Mouse (Mus musculus) midbrain, embryonic 16.5 days (tissue): ENCODE results near the gene Chic2. TPM values are rescaled to one million over a fixed set of nuclear protein-coding genes. Genes with fewer than 3 reads are reported as not detected.

Experiments
- ATAC-seq: fragments of 200-750 bp; cut with Nextera tagmentation; 2 replicates; pipeline ENCODE4 v1.8.0; 2017; ENCODE audit warnings: moderate TSS enrichment
- H3K27ac ChIP-seq: fragments of 300-500 bp; sonication (generic); 2 replicates; pipeline ENCODE4 v1.5.1; 2014; ENCODE audit warnings: mild to moderate bottlenecking, low read length, mixed read lengths
- H3K27me3 ChIP-seq: fragments of 300-500 bp; sonication (generic); 2 replicates; pipeline ENCODE4 v1.6.1; 2014; ENCODE audit warnings: low read depth, low read length, mixed read lengths; ENCODE audit not compliant: control insufficient read depth, insufficient read depth
- H3K36me3 ChIP-seq: fragments of 300-500 bp; sonication (generic); 2 replicates; pipeline ENCODE4 v1.6.1; 2014; ENCODE audit warnings: mild to moderate bottlenecking, low read length, moderate library complexity, mixed read lengths; ENCODE audit not compliant: control insufficient read depth, insufficient read depth
- H3K4me1 ChIP-seq: fragments of 300-500 bp; sonication (generic); 2 replicates; pipeline ENCODE4 v1.6.1; 2014; ENCODE audit warnings: mild to moderate bottlenecking, low read length, mixed read lengths; ENCODE audit not compliant: control insufficient read depth, insufficient read depth
- H3K4me2 ChIP-seq: fragments of 300-500 bp; sonication (generic); 2 replicates; pipeline ENCODE4 v1.6.1; 2014; ENCODE audit warnings: mild to moderate bottlenecking, low read length, mixed read lengths
- H3K4me3 ChIP-seq: fragments of 300-500 bp; sonication (generic); 2 replicates; pipeline ENCODE4 v1.5.1; 2014; ENCODE audit warnings: low read depth, mild to moderate bottlenecking, low read length, moderate library complexity, mixed read lengths
- H3K9ac ChIP-seq: fragments of 300-500 bp; sonication (generic); 2 replicates; pipeline ENCODE4 v1.6.1; 2014; ENCODE audit warnings: low read depth, low read length, mixed read lengths
- H3K9me3 ChIP-seq: fragments of 300-500 bp; sonication (generic); replicated peaks from 2 replicates; pipeline ENCODE4 v1.6.1; 2014; ENCODE audit warnings: mild to moderate bottlenecking, low read length, mixed read lengths; ENCODE audit not compliant: control insufficient read depth, poor library complexity, severe bottlenecking
- WGBS: fragments of 180-500 bp; shearing (Covaris S2); extraction: QIAGEN DNeasy Blood & Tissue Kit; methylation state at CpG from one replicate; pipeline ENCODE4 v1.1.7; 2014; 5-methylcytosine and 5-hydroxymethylcytosine counted together
- polyA plus RNA-seq: library from polyadenylated mRNA; unstranded; fragments of >200 nt; fragmentation: Nextera tagmentation; extraction: Ambion mirVana; gene quantifications from 2 replicates; pipeline ENCODE4 v1.2.1, GENCODE M21; 2015

Chic2 gene
- polyA plus RNA-seq, 1 experiment from 2014 or later, result 26.2 TPM

- 14% methylated on average over 7 of the region's 7 CpGs for WGBS
Measured at GRCm38 (mm10) chr5:74979586-74979985, 65.0 kb downstream of the Chic2 start.

GRCm38 (mm10) chr5:74975507-74975906, 69.1 kb downstream of the Chic2 start:
- Histone ChIP-seq H3K27ac (no peak overlapping the region), H3K9me3 (no peaks in the 10 kb centered on the region), H3K4me2 (no peak overlapping the region), H3K27me3 (peaks cover 78% of the 10 kb centered on the region), H3K9ac (no peak overlapping the region), H3K4me3 (no peak overlapping the region), H3K36me3 (no peaks in the 10 kb centered on the region), H3K4me1 (peaks cover 8% of the 10 kb centered on the region; the same call in 1 of the 2 replicates)
- ATAC-seq, result no peak
- 94% methylated on average over 7 of the region's 7 CpGs for WGBS

More at GRCm38 (mm10) chr5:74979586-74979985, 65.0 kb downstream of the Chic2 start:
- Histone ChIP-seq H3K36me3 (no peaks in the 10 kb centered on the region), H3K4me3 (no peak overlapping the region), H3K9ac (no peak overlapping the region), H3K27ac (no peak overlapping the region), H3K4me2 (0 out of 2 replicates have a peak overlapping the region, but pooled peaks have one; percentile 3), H3K27me3 (peaks cover 65% of the 10 kb centered on the region), H3K4me1 (peaks cover 11% of the 10 kb centered on the region; the same call in 1 of the 2 replicates), H3K9me3 (no peaks in the 10 kb centered on the region)
- ATAC-seq, result no peak

GRCm38 (mm10) chr5:74974726-74975411, 69.7 kb downstream of the Chic2 start:
- no peak overlapping the region for H3K4me2 ChIP-seq
- H3K9ac ChIP-seq, result no peak overlapping the region
- H3K4me1 ChIP-seq, result peaks cover 3% of the 10 kb centered on the region; the same call in 1 of the 2 replicates
- peaks cover 79% of the 10 kb centered on the region for H3K27me3 ChIP-seq
- ATAC-seq, result no peak
- H3K27ac ChIP-seq, result no peak overlapping the region
- H3K36me3 ChIP-seq, result no peaks in the 10 kb centered on the region
- 49% methylated on average over 12 of the region's 12 CpGs for WGBS
- no peak overlapping the region for H3K4me3 ChIP-seq
- no peaks in the 10 kb centered on the region for H3K9me3 ChIP-seq

DNA sequence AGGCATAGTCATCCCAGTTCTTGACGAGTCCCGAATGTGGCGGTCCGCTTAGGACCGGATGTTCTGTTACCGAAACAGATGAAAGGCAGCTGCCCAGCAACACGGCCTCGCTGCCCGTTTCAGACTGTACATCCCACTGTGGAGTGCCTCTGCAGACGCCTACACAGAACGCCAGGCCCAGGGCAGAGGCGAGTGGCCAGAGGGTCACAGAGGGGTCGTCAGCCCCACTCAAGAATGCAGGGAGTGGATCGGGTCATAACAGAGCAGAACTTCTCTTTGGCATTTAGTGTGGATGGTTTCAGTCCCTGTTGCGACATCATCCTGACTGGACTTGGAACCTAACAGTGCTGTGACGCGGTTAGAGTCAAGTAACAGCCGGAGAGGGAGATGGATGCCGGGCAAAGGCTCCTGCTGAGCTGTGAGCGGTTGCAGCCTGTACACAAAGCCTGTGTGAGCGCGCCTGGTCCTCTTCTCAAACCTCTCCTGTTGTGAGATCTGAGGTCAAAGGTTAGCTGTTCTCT, 70.5 kb downstream of the Chic2 start:
- Histone ChIP-seq H3K4me1 (no peaks in the 10 kb centered on the region), H3K4me2 (no peak overlapping the region), H3K36me3 (no peaks in the 10 kb centered on the region), H3K27ac (no peak overlapping the region), H3K9ac (no peak overlapping the region; the same call in 1 of the 2 replicates), H3K4me3 (no peak overlapping the region), H3K27me3 (peaks cover 80% of the 10 kb centered on the region), H3K9me3 (no peaks in the 10 kb centered on the region)
- 59% methylated on average over 22 of the region's 22 CpGs for WGBS
- ATAC-seq, result no peak

DNA sequence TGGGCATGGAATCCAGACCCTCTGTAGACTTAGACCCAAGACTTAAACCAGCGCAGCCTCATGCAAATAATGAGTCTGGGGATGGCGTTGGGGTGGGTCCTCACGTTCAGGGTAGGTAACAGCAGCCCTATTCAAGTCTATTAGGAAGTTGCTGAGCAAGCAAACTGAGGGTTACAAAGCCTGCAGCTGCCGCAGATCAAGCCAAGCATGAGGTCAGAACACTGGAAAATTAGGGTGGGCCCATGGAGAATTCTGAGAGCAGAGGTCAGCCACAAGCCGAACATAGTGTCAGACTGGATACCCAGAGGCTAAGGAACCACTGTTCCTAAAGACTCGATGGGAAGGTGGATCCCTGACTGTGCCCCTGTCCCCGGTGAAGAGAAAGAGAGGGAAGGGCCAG, 73.2 kb downstream of the Chic2 start:
- Histone ChIP-seq H3K4me2 (no peak overlapping the region), H3K36me3 (no peaks in the 10 kb centered on the region), H3K9ac (no peak overlapping the region), H3K9me3 (no peaks in the 10 kb centered on the region), H3K27me3 (peaks cover 58% of the 10 kb centered on the region), H3K4me1 (no peaks in the 10 kb centered on the region), H3K27ac (no peak overlapping the region), H3K4me3 (no peak overlapping the region)
- WGBS, result 73% methylated on average over 7 of the region's 7 CpGs
- ATAC-seq, result no peak

GRCm38 (mm10) chr5:74969341-74969740, 75.2 kb downstream of the Chic2 start:
- Histone ChIP-seq H3K27me3 (peaks cover 50% of the 10 kb centered on the region), H3K4me2 (no peak overlapping the region), H3K4me3 (no peak overlapping the region), H3K27ac (no peak overlapping the region), H3K9ac (no peak overlapping the region), H3K36me3 (no peaks in the 10 kb centered on the region), H3K9me3 (no peaks in the 10 kb centered on the region), H3K4me1 (no peaks in the 10 kb centered on the region)
- 91% methylated on average over 6 of the region's 6 CpGs for WGBS
- ATAC-seq, result no peak

DNA sequence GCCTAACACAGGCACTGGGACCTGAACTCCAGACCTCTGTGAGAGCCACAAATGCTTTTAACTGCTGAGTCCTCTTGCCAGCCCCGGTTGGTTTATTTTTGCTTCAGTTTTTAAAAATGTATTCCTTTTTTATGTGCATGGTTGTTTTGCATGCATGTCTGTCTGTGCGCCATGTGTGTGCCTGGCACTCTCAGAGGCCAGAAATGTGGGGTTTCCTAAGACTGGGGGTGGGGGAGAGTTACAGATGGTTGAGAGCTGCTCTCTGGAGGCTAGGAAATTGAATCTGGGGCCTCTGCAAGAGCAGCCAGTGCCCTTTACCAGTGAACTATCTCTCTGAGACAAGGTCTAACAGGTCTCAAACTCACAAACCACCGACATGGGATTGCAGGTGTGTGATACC, 76.7 kb downstream of the Chic2 start:
- H3K27me3 ChIP-seq, result peaks cover 49% of the 10 kb centered on the region
- no peak overlapping the region for H3K9ac ChIP-seq
- no peaks in the 10 kb centered on the region for H3K36me3 ChIP-seq
- no peaks in the 10 kb centered on the region for H3K4me1 ChIP-seq
- H3K9me3 ChIP-seq, result no peaks in the 10 kb centered on the region
- no peak for ATAC-seq
- H3K4me3 ChIP-seq, result no peak overlapping the region
- no peak overlapping the region for H3K27ac ChIP-seq
- H3K4me2 ChIP-seq, result no peak overlapping the region
- 89% methylated on average over 3 of the region's 3 CpGs for WGBS

DNA sequence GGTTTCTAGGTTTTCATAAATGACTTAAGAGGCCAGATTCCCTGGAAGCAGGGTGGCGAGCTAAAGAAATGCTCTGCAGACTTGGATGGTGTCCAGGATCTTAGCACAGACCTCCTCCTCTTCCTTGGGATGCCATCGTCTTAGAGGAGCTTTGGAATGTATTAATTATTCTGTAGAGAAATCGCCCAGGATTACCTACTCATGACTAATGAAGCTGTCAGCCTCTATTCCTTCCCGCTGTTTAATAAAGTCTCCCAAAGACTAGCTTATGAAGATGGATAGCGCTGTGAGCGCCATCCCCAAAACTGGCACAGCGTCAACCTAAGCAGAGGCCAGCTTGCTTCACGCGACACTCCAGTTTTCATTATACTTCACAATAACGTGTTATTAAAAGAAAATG, 77.7 kb downstream of the Chic2 start:
- no peak overlapping the region for H3K9ac ChIP-seq
- H3K9me3 ChIP-seq, result no peaks in the 10 kb centered on the region
- WGBS, result 46% methylated on average over 10 of the region's 10 CpGs
- peaks cover 50% of the 10 kb centered on the region for H3K27me3 ChIP-seq
- H3K4me1 ChIP-seq, result no peaks in the 10 kb centered on the region
- H3K4me3 ChIP-seq, result no peak overlapping the region
- no peaks in the 10 kb centered on the region for H3K36me3 ChIP-seq
- ATAC-seq, result no peak
- no peak overlapping the region for H3K27ac ChIP-seq
- H3K4me2 ChIP-seq, result no peak overlapping the region

DNA sequence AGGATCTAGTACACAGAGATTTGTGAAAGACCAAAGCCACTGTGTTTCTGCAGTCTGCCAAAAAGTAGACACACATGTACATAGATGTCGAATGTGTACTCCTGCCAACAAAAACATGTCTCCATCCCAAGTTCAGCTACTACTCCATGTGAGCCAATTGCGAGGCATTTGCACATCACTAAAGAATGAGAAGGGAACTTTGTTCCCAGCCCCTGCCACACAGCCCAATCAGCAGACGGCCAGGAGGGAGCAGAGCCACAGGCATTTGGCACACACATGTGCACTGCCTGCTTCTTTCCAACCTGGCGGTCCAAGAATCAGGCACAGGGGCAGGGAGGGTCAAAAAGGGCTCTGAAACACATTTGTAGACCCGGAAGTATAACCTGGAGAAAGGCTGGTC, 81.8 kb downstream of the Chic2 start:
- 83% methylated on average over 5 of the region's 5 CpGs for WGBS

More for the DNA sequence above, 81.8 kb downstream of the Chic2 start:
- H3K9ac ChIP-seq, result no peak overlapping the region
- H3K4me1 ChIP-seq, result no peaks in the 10 kb centered on the region
- no peaks in the 10 kb centered on the region for H3K36me3 ChIP-seq
- ATAC-seq, result no peak
- peaks cover 65% of the 10 kb centered on the region for H3K27me3 ChIP-seq
- no peak overlapping the region for H3K27ac ChIP-seq
- H3K9me3 ChIP-seq, result no peaks in the 10 kb centered on the region
- H3K4me3 ChIP-seq, result no peak overlapping the region
- H3K4me2 ChIP-seq, result no peak overlapping the region
